Mouse (Mus musculus) liver, embryonic 11.5 days (tissue): ENCODE data around the gene Jund. TPM values are rescaled to one million over a fixed set of nuclear protein-coding genes. Genes with fewer than 3 reads are reported as not detected.

ENCODE experiments used
- ATAC-seq: fragments of 200-750 bp; cut with Nextera tagmentation; replicated peaks from 2 replicates; pipeline ENCODE4 v1.8.0; 2017; ENCODE audit warnings: moderate number of reproducible peaks, mild to moderate bottlenecking, moderate TSS enrichment, moderate library complexity; ENCODE audit not compliant: low FRiP score
- DNase-seq: peaks from one replicate; pipeline ENCODE4 v3.0.0-alpha.2; 2017; ENCODE audit warnings: low spot score
- H3K27ac ChIP-seq: fragments of 300-500 bp; sonication (generic); 2 replicates; pipeline ENCODE4 v1.5.1; 2014; ENCODE audit warnings: mild to moderate bottlenecking, low read depth, low read length, control low read depth
- H3K27me3 ChIP-seq: fragments of 300-500 bp; sonication (generic); replicated peaks from 2 replicates; pipeline ENCODE4 v1.6.1; 2014; ENCODE audit warnings: low read length, mixed read lengths; ENCODE audit not compliant: control insufficient read depth, insufficient read depth
- H3K36me3 ChIP-seq: fragments of 300-500 bp; sonication (generic); 2 replicates; pipeline ENCODE4 v1.6.1; 2014; ENCODE audit warnings: mild to moderate bottlenecking, low read length, moderate library complexity, mixed read lengths; ENCODE audit not compliant: control insufficient read depth, insufficient read depth
- H3K4me1 ChIP-seq: fragments of 300-500 bp; sonication (generic); replicated peaks from 2 replicates; pipeline ENCODE4 v1.6.1; 2014; ENCODE audit warnings: low read length, mixed read lengths; ENCODE audit not compliant: control insufficient read depth, insufficient read depth
- H3K4me2 ChIP-seq: fragments of 300-500 bp; sonication (generic); 2 replicates; pipeline ENCODE4 v1.6.1; 2014; ENCODE audit warnings: mild to moderate bottlenecking, control low read depth, moderate library complexity
- H3K4me3 ChIP-seq: fragments of 300-500 bp; sonication (generic); 2 replicates; pipeline ENCODE4 v1.5.1; 2014; ENCODE audit warnings: low read depth, low read length, control low read depth
- H3K9ac ChIP-seq: fragments of 300-500 bp; sonication (generic); 2 replicates; pipeline ENCODE4 v1.6.1; 2014; ENCODE audit warnings: low read depth, low read length, control low read depth
- H3K9me3 ChIP-seq: fragments of 300-500 bp; sonication (generic); 2 replicates; pipeline ENCODE4 v1.6.1; 2016; ENCODE audit warnings: low read length, inconsistent platforms, mixed read lengths; ENCODE audit not compliant: control insufficient read depth
- WGBS: fragments of 180-500 bp; shearing (Covaris S2); extraction: QIAGEN DNeasy Blood & Tissue Kit; methylation state at CpG from one replicate; pipeline ENCODE4 v1.1.7; 2014; 5-methylcytosine and 5-hydroxymethylcytosine counted together
- polyA plus RNA-seq: library from polyadenylated mRNA; unstranded; fragments of >200 nt; fragmentation: Nextera tagmentation; extraction: Ambion mirVana; gene quantifications from 2 replicates; pipeline ENCODE4 v1.2.1, GENCODE M21; 2014

Jund gene
- polyA plus RNA-seq, 1 experiment from 2014 or later: 47.2 TPM

DNA sequence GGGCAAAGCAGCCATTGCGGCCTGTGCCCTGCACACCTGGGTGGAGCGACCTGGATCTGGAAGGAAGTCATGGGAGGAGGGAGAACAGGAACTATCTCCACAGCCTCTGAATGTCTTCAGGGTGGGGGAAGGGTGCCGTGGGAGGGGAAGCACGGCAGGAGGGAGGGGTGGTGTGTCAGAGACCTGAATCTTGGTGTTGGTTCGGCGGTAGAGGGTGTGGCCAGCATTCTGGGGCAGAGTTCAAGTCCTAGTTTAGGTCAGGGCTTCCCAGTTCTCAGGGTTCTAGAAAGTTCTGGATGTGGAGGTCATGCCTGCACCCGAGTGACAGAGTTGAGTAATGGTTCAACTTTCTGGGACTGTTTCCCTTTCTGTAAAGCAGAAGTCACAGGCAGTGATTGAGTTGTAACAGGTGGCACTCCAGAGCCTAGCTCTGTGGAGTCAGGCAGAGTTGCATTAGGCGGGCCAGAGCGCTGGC lies 21.1 kb downstream of the Jund start:
- WGBS: 46% methylated on average over 9 of the region's 9 CpGs
- Histone ChIP-seq H3K4me3 (no peak overlapping the region), H3K27me3 (peaks cover 2% of the 10 kb centered on the region; the same call in 1 of the 2 replicates), H3K4me2 (no peak overlapping the region), H3K27ac (no peak overlapping the region), H3K9ac (no peak overlapping the region; the same call in 1 of the 2 replicates), H3K9me3 (no peaks in the 10 kb centered on the region), H3K4me1 (no peaks in the 10 kb centered on the region; the same call in 1 of the 2 replicates), H3K36me3 (no peaks in the 10 kb centered on the region)
- DNase-seq (no peak), ATAC-seq (no peak)

DNA sequence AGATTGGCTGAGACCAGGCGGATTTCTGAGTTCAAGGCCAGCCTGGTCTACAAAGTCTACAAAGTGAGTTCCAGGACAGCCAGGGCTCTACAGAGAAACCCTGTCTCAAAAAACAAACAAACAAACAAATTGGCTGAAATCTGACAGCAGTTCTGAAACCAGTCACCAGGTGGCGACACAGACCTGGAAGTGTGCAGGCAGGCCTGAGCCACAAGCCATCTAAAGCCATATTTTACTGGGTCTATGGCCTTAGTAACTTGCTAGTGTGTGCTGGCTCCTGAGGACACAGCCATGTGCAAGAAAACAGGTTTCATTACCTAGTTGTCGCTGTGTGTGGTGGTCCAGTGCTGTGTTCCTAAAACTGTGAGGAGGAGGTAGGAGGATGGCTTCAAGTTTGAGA lies 22.0 kb downstream of the Jund start:
- Histone ChIP-seq H3K27ac (no peak overlapping the region), H3K4me1 (no peaks in the 10 kb centered on the region; the same call in 1 of the 2 replicates), H3K4me3 (no peak overlapping the region), H3K27me3 (peaks cover 3% of the 10 kb centered on the region), H3K9me3 (no peaks in the 10 kb centered on the region), H3K9ac (no peak overlapping the region), H3K36me3 (no peaks in the 10 kb centered on the region), H3K4me2 (no peak overlapping the region)
- ATAC-seq (no peak), DNase-seq (peak; percentile 65)
- 7% methylated on average over 3 of the region's 3 CpGs for WGBS

DNA sequence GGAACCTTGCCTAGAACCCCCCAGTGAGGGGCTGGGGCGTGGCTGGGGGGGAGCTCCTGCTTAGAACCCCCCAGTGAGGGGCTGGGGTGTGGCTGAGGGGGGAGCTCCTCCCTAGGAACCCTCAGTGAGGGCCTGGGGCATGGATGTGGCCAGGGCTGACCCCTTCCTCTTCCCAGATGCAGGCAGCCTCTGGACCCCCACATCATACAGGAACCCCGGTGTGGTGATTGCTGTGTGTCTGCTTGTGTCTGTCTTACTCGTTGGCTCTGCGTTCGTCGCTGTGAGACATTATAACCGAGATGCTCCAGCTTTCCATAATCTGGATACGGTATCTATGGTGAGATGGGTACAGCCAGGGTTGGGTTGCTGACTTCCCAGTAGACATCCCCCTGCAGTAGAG lies 22.9 kb downstream of the Jund start:
- peaks cover 12% of the 10 kb centered on the region for H3K27me3 ChIP-seq

DNA sequence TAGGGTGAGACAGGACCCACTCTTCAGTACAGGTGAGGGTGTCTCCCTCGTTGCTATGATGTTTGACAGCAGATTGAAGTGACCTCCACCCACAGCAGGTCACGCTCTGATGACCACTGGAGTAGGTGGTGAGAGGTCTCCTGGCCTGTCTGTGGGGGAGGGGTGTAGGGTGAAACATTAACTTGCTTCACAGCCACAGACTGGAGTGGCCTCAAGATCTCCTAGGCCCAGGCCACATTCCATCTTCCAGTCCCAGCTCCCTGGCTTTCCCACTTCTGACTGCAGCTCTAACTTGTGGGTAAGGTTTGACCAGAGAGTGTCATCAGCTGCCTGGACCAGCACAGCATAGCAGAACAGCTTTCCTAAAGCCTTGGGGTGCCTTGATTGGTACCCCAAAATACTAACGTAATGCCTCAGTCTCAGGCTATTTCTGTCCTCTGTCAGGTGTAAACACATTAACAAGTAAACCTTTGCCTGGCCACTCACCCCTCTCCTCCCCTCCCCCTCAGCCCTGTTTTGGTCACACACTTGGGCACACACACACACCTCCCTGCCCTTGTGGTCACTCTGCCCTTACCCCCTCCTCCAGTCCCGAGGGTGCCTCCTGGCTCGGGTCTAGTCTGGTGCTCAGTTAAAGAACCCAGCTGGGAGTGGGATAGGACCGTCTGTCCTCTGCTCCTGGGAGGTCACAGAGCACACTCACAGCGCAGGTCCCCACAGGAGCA lies 24.9 kb downstream of the Jund start, which contains the start of gene Pde4c:
Gene Pde4c (plus strand): TSS at position 235 of the 725 bp plus-strand sequence.
- Histone ChIP-seq H3K4me1 (no peaks in the 10 kb centered on the region), H3K9ac (no peak within 1 kb of the TSS), H3K4me2 (peak within 1 kb of the TSS; percentile 22), H3K4me3 (no peak within 1 kb of the TSS), H3K27me3 (peaks cover 25% of the 10 kb centered on the region), H3K36me3 (no peaks in the 10 kb centered on the region), H3K27ac (peak within 1 kb of the TSS; percentile 49), H3K9me3 (no peaks in the 10 kb centered on the region)
- ATAC-seq: peak; percentile 29; the same call in 1 of the 2 replicates
- no peak for DNase-seq
- WGBS: 54% methylated on average over 7 of the region's 7 CpGs

More for the DNA sequence above, 22.9 kb downstream of the Jund start:
- 79% methylated on average over 8 of the region's 8 CpGs for WGBS
- H3K27ac ChIP-seq: no peak overlapping the region
- ATAC-seq (no peak), DNase-seq (no peak)
- H3K36me3 ChIP-seq: no peaks in the 10 kb centered on the region
- no peak overlapping the region for H3K9ac ChIP-seq
- no peak overlapping the region for H3K4me3 ChIP-seq
- no peaks in the 10 kb centered on the region; the same call in 1 of the 2 replicates for H3K4me1 ChIP-seq
- H3K4me2 ChIP-seq: no peak overlapping the region
- no peaks in the 10 kb centered on the region for H3K9me3 ChIP-seq

- Histone ChIP-seq H3K27me3 (peaks cover 30% of the 10 kb centered on the region), H3K27ac (peak overlapping the region; percentile 49), H3K9ac (no peak overlapping the region), H3K4me2 (peak overlapping the region; percentile 16; the same call in 1 of the 2 replicates), H3K4me1 (no peaks in the 10 kb centered on the region), H3K36me3 (no peaks in the 10 kb centered on the region), H3K9me3 (no peaks in the 10 kb centered on the region), H3K4me3 (no peak overlapping the region)
- WGBS: 74% methylated on average over 12 of the region's 12 CpGs
- no peak for DNase-seq
- no peak for ATAC-seq
Observed at GRCm38 (mm10) chr8:70724216-70724615, 25.5 kb downstream of the Jund start.

DNA sequence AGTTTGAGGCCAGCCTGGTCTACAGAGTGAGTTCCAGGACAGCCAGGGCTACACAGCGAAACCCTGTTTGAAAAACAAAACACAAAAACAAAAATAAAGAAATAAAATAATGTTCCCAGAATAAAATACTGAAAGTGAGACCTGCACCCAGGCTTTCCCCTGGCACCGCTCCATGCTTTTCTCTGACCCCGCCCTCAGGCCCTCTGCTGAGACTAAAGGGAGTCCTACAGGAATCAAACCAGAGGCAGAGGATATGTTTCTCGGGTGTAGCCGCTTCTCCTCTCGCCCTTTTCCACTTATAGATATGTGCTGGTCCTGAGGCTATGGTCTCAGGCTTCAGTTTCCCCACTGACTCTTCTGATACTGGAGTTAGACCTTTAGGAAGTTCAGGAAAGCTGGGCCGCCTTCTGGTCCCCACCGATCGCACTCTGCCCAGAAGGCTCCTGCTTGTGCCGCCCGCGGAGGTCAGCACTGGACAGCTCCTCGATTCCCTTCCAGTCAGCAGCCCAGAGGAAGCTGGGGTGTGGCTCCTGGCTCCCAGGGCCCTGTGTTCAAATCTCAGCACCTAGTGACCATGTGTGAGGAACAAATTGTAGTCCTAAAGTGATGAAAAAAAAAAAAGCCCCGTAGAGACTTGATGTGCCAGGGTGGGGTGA lies 27.2 kb downstream of the Jund start:
- DNase-seq (no peak), ATAC-seq (no peak)
- Histone ChIP-seq H3K27ac (no peak overlapping the region), H3K36me3 (no peaks in the 10 kb centered on the region), H3K9me3 (no peaks in the 10 kb centered on the region), H3K4me2 (no peak overlapping the region), H3K9ac (no peak overlapping the region), H3K4me1 (peaks cover 6% of the 10 kb centered on the region), H3K4me3 (no peak overlapping the region), H3K27me3 (peaks cover 45% of the 10 kb centered on the region)
- 23% methylated on average over 14 of the region's 14 CpGs for WGBS

DNA sequence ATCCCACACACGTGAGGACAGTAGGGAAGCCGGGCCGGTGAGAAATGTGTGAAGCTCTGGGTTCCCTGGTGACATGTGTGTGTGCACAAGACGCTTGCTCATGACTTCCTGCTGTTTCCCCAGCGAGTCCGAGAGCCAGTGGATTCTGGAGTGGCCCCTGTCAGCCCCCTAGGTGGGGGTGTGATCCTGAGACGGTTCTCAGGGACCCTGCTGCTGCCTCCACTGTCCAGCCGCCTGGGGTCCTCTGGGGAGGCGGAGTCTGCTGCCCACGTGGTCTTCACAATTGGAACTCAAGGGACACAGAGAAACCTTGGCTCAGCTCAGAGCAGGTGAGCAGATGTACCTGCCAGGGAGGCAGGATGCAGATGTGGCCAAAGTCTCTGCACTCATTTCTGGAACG lies 28.0 kb downstream of the Jund start:
- 41% methylated on average over 11 of the region's 11 CpGs for WGBS
- no peaks in the 10 kb centered on the region for H3K36me3 ChIP-seq
- H3K9ac ChIP-seq: no peak overlapping the region
- H3K9me3 ChIP-seq: no peaks in the 10 kb centered on the region
- peaks cover 6% of the 10 kb centered on the region for H3K4me1 ChIP-seq
- no peak overlapping the region for H3K4me2 ChIP-seq
- DNase-seq (no peak), ATAC-seq (no peak)
- H3K27ac ChIP-seq: no peak overlapping the region
- no peak overlapping the region for H3K4me3 ChIP-seq
- H3K27me3 ChIP-seq: peaks cover 49% of the 10 kb centered on the region

GRCm38 (mm10) chr8:70729808-70730475 lies 31.2 kb downstream of the Jund start:
- Histone ChIP-seq H3K9ac (0 out of 2 replicates have a peak overlapping the region, but pooled peaks have one; percentile 25), H3K9me3 (no peaks in the 10 kb centered on the region), H3K4me1 (peaks cover 6% of the 10 kb centered on the region), H3K36me3 (no peaks in the 10 kb centered on the region), H3K27ac (no peak overlapping the region), H3K4me3 (peak overlapping the region; percentile 35), H3K27me3 (peaks cover 52% of the 10 kb centered on the region), H3K4me2 (peak overlapping the region; percentile 70)
- 3% methylated on average over 34 of the region's 34 CpGs for WGBS
- DNase-seq (no peak), ATAC-seq (no peak)
